Mouse (Mus musculus) kidney, embryonic 15.5 days (tissue): ENCODE measurements around the gene Pnpo. TPM values are rescaled to one million over a fixed set of nuclear protein-coding genes. Genes with fewer than 3 reads are reported as not detected.
A peak's percentile ranks its signal among the peaks of the same experiment; 100 is the strongest.

Source experiments
- ATAC-seq: fragments of 200-750 bp; cut with Nextera tagmentation; replicated peaks from 2 replicates; pipeline ENCODE4 v1.8.0; 2017; ENCODE audit warnings: moderate TSS enrichment; ENCODE audit not compliant: low FRiP score
- H3K27ac ChIP-seq: fragments of 300-500 bp; sonication (generic); 2 replicates; pipeline ENCODE4 v1.5.1; 2015; ENCODE audit warnings: mild to moderate bottlenecking, inconsistent platforms
- H3K27me3 ChIP-seq: fragments of 300-500 bp; sonication (generic); 2 replicates; pipeline ENCODE4 v1.6.1; 2015; ENCODE audit warnings: inconsistent platforms
- H3K36me3 ChIP-seq: fragments of 300-500 bp; sonication (generic); 2 replicates; pipeline ENCODE4 v1.6.1; 2015; ENCODE audit warnings: inconsistent platforms
- H3K4me1 ChIP-seq: fragments of 300-500 bp; sonication (generic); 2 replicates; pipeline ENCODE4 v1.6.1; 2015; ENCODE audit warnings: inconsistent platforms
- H3K4me2 ChIP-seq: fragments of 300-500 bp; sonication (generic); 2 replicates; pipeline ENCODE4 v1.6.1; 2015; ENCODE audit warnings: moderate library complexity, mild to moderate bottlenecking, inconsistent platforms
- H3K4me3 ChIP-seq: fragments of 300-500 bp; sonication (generic); replicated peaks from 2 replicates; pipeline ENCODE4 v1.5.1; 2015; ENCODE audit warnings: mild to moderate bottlenecking, inconsistent platforms
- H3K9ac ChIP-seq: fragments of 300-500 bp; sonication (generic); 2 replicates; pipeline ENCODE4 v1.6.1; 2015; ENCODE audit warnings: mild to moderate bottlenecking, inconsistent platforms
- H3K9me3 ChIP-seq: fragments of 300-500 bp; sonication (generic); replicated peaks from 2 replicates; pipeline ENCODE4 v1.6.1; 2016; ENCODE audit warnings: inconsistent platforms
- WGBS: fragments of 180-500 bp; shearing (Covaris S2); methylation state at CpG from one replicate; pipeline ENCODE4 v1.1.7; 2015; ENCODE audit warnings: mixed read lengths; 5-methylcytosine and 5-hydroxymethylcytosine counted together
- polyA plus RNA-seq: library from polyadenylated mRNA; unstranded; fragments of >200 nt; fragmentation: Nextera tagmentation; extraction: Ambion mirVana; gene quantifications from 2 replicates; pipeline ENCODE4 v1.2.1, GENCODE M21; 2015

Pnpo gene
- polyA plus RNA-seq, 1 experiment from 2014 or later = 42.6 TPM

GRCm38 (mm10) chr11:96978401-96979246, 34.8 kb upstream of the Pnpo start:
- Histone ChIP-seq H3K4me3 (peak overlapping the region; percentile 94), H3K9me3 (no peaks in the 10 kb centered on the region), H3K4me1 (peaks cover 39% of the 10 kb centered on the region), H3K27me3 (peaks cover 4% of the 10 kb centered on the region), H3K36me3 (no peaks in the 10 kb centered on the region), H3K27ac (peak overlapping the region; percentile 93), H3K4me2 (peak overlapping the region; percentile 79), H3K9ac (peak overlapping the region; percentile 77)
- WGBS = 25% methylated on average over 17 of the region's 17 CpGs
- no peak for ATAC-seq

DNA sequence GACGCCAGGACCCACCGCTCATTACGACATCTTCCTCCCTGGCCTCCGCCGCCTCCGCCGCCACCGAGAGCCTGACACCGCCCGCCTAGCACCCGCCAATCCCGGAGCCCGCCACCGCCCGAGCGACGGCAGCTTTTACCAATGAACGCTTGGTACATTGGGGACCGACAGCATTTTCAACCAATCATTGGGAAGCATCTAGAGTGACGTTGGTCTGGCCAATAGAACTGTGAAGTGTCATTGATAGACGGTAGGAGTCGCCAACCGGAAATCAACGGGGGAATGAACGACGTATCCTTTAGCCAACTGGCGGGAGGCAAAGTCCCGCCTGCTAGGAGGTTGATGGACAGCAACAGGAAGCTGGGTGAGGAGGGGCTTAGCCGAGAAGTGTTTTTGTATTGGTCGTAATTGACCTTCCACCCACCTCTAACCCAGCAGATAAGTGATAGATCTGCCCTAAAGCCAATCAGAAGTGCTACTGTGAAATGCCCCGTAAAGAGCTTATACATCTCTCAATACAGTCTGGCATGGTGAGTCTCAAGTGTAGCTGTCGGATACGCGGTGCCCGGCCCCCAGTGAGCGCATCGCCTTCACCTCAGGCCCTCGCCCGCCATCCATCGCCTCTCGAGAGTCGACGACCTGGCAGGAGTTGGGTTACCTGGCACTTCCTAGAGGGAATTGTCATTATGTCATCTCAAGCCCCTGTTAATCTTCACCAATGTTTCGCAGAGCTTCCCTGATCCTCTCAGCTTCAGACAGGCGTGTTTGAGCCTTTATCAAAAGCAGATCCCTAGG, 34.0 kb upstream of the Pnpo start:
- no peaks in the 10 kb centered on the region for H3K27me3 ChIP-seq
- H3K4me1 ChIP-seq = peaks cover 44% of the 10 kb centered on the region
- peak overlapping the region; percentile 95 for H3K9ac ChIP-seq
- no peaks in the 10 kb centered on the region for H3K36me3 ChIP-seq
- peak; percentile 97 for ATAC-seq
- peak overlapping the region; percentile 79 for H3K4me2 ChIP-seq
- H3K4me3 ChIP-seq = peak overlapping the region; percentile 94
- no peaks in the 10 kb centered on the region for H3K9me3 ChIP-seq
- peak overlapping the region; percentile 97 for H3K27ac ChIP-seq
- under 1% methylated on average over 45 of the region's 45 CpGs for WGBS

DNA sequence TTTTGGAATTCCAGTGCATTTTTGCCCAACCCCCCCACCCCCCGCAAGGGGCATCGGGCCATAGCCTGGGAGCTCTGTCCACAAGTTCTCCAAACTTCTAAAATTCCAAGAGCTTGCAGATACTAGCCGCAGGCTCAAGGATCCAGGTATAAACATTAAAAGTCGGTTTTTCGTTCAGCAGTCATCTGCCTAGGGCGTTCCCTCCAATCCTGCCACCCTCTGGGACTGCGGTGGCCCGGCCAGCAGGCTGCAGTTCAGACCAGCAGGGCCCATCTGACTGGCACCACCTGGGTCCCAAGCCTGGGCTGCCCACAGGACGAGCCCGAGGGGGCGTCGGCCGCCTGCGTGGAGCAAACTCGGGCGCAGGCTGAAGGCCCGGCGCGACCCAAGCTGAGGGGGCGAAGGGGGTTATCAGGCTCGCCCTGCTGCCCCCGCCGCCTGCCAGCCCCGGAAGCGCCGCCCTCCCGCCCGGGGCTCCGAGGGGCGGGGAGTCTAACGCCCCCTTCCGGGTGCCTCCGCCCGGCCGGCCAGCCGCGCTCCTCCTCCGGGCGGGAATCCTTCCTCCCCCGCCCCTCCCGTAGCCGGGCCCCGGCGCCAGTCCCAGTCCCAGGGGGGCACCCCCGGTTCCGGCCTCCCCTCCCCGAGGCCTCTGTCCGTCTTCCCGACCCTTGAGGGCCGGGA, 33.3 kb upstream of the Pnpo start:
- peak overlapping the region; percentile 94 for H3K4me3 ChIP-seq
- H3K4me1 ChIP-seq = peaks cover 39% of the 10 kb centered on the region
- peak overlapping the region; percentile 74 for H3K4me2 ChIP-seq
- no peaks in the 10 kb centered on the region for H3K27me3 ChIP-seq
- peak overlapping the region; percentile 97 for H3K27ac ChIP-seq
- no peaks in the 10 kb centered on the region for H3K36me3 ChIP-seq
- H3K9me3 ChIP-seq = no peaks in the 10 kb centered on the region
- under 1% methylated on average over 44 of the region's 50 CpGs for WGBS
- H3K9ac ChIP-seq = peak overlapping the region; percentile 95
- peak; percentile 75 for ATAC-seq

- no peaks in the 10 kb centered on the region for H3K9me3 ChIP-seq
- 46% methylated on average over 3 of the region's 3 CpGs for WGBS
These were observed 32.5 kb upstream of the Pnpo start for GRCm38 (mm10) chr11:96976379-96976687.

DNA sequence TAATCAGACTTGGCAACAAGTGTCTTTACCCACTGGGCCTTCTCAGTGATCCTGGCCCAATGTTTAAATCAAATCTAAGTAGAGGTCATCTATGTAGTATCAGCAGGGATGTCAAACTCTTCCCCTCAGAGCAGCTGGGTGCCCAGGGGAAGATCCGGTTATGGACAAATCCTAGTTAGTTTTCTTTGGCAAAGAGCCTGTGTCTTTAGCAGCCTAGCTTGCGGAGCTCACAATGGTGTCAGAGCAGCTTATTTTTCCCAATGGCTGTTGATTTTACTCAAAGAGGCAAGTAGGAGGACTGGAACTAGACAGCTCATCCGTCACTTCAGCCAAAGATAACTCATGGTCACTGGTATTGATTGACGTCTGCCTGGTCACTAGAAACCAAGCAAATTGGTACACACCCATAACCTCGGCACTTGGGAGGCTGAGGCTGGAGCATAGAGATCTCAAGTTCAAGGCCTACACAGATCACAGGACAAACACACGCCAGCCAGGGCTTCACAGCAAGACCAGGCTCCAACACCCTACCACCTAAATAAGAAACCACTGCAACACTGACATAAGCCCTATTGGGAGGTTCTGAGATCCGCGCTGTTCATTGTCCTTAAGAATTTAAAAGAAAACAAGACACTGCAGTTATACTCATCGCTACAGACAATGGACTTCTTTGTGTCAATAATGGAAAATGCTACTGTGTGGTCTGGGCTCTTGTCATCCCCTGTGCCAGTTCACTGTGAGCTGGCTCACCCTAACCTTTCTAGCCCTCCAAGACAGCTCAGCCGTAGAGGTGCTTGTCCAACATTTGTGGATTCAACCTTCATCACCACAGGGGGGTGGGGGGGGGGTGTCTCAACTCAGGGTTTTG, 32.0 kb upstream of the Pnpo start:
- Histone ChIP-seq H3K4me2 (peak overlapping the region; percentile 74), H3K4me3 (peak overlapping the region; percentile 94), H3K4me1 (peaks cover 38% of the 10 kb centered on the region), H3K36me3 (no peaks in the 10 kb centered on the region), H3K9me3 (no peaks in the 10 kb centered on the region), H3K27ac (peak overlapping the region; percentile 97), H3K9ac (peak overlapping the region; percentile 95; the same call in 1 of the 2 replicates), H3K27me3 (no peaks in the 10 kb centered on the region)
- 69% methylated on average over 10 of the region's 10 CpGs for WGBS
- ATAC-seq = no peak

More at GRCm38 (mm10) chr11:96976379-96976687, 32.5 kb upstream of the Pnpo start:
- no peak for ATAC-seq
- Histone ChIP-seq H3K27me3 (no peaks in the 10 kb centered on the region), H3K4me2 (peak overlapping the region; percentile 74), H3K36me3 (no peaks in the 10 kb centered on the region), H3K27ac (peak overlapping the region; percentile 97), H3K9ac (peak overlapping the region; percentile 95), H3K4me1 (peaks cover 38% of the 10 kb centered on the region), H3K4me3 (peak overlapping the region; percentile 94)

DNA sequence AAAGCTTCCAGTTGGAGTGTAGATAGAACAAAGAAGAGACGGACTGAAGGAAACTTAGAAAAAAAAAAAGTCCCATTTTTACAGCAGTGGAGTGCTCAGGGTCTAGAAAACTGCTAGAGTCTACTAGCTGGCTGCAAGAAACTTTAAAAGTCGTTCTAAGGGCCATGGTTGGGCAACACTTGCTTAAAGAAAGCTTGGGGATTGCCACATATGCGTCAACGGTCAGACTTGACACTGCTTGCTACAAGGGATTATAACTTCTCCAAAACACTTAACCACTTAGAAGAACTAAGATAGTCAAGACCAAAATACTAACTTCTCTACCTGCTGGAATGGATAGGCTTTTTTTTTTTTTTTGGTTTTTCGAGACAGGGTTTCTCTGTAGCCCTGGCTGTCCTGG, 31.0 kb upstream of the Pnpo start:
- WGBS = 82% methylated on average over 5 of the region's 5 CpGs

GRCm38 (mm10) chr11:96973426-96973964, 29.7 kb upstream of the Pnpo start:
- WGBS = 88% methylated on average over 5 of the region's 5 CpGs
- Histone ChIP-seq H3K27me3 (no peaks in the 10 kb centered on the region), H3K9me3 (no peaks in the 10 kb centered on the region), H3K9ac (no peak overlapping the region), H3K4me1 (peaks cover 54% of the 10 kb centered on the region), H3K4me2 (no peak overlapping the region), H3K4me3 (no peak overlapping the region), H3K27ac (0 out of 2 replicates have a peak overlapping the region, but pooled peaks have one; percentile 4), H3K36me3 (no peaks in the 10 kb centered on the region)
- no peak for ATAC-seq

More for the DNA sequence above, 31.0 kb upstream of the Pnpo start:
- no peak for ATAC-seq
- 0 out of 2 replicates have a peak overlapping the region, but pooled peaks have one; percentile 11 for H3K27ac ChIP-seq
- H3K4me2 ChIP-seq = no peak overlapping the region
- no peak overlapping the region for H3K4me3 ChIP-seq
- H3K9me3 ChIP-seq = no peaks in the 10 kb centered on the region
- peaks cover 43% of the 10 kb centered on the region for H3K4me1 ChIP-seq
- no peaks in the 10 kb centered on the region for H3K36me3 ChIP-seq
- no peaks in the 10 kb centered on the region for H3K27me3 ChIP-seq
- H3K9ac ChIP-seq = no peak overlapping the region

GRCm38 (mm10) chr11:96972906-96973305, 29.1 kb upstream of the Pnpo start:
- no peaks in the 10 kb centered on the region for H3K36me3 ChIP-seq
- peaks cover 57% of the 10 kb centered on the region for H3K4me1 ChIP-seq
- no peaks in the 10 kb centered on the region for H3K9me3 ChIP-seq
- 0 out of 2 replicates have a peak overlapping the region, but pooled peaks have one; percentile 4 for H3K27ac ChIP-seq
- H3K4me2 ChIP-seq = no peak overlapping the region
- no peak for ATAC-seq
- no peaks in the 10 kb centered on the region for H3K27me3 ChIP-seq
- H3K4me3 ChIP-seq = no peak overlapping the region
- H3K9ac ChIP-seq = no peak overlapping the region
- 79% methylated on average over 5 of the region's 5 CpGs for WGBS

- Histone ChIP-seq H3K4me1 (peaks cover 51% of the 10 kb centered on the region), H3K36me3 (no peaks in the 10 kb centered on the region), H3K4me2 (no peak overlapping the region), H3K27me3 (no peaks in the 10 kb centered on the region), H3K27ac (peak overlapping the region; percentile 87), H3K4me3 (no peak overlapping the region), H3K9me3 (no peaks in the 10 kb centered on the region), H3K9ac (no peak overlapping the region)
- 65% methylated on average over 3 of the region's 3 CpGs for WGBS
- no peak for ATAC-seq
These were observed 26.6 kb upstream of the Pnpo start for GRCm38 (mm10) chr11:96970341-96970740.

DNA sequence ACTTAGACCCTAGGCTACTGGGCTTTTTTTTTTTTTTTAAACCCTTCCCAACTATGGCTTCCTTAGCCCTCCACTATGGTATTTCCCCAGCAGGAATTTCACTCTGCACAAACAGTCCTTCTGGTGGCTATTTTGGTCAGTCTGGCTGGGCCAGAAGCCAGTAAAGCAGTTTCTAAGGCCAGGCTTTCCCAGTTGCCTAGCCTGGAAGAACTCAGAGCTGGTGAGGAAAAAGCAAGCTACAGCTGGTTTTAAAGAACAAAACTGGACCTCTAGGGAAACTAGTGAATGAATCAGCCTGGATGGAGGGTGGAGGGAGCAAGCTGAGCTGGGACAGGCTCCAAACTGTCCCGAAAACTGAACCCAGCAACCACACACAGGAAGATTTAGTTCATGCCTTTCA, 26.0 kb upstream of the Pnpo start:
- no peaks in the 10 kb centered on the region for H3K27me3 ChIP-seq
- WGBS = 43% methylated on average over 1 of the region's 1 CpGs
- no peaks in the 10 kb centered on the region for H3K36me3 ChIP-seq
- peaks cover 49% of the 10 kb centered on the region for H3K4me1 ChIP-seq
- no peak overlapping the region for H3K4me3 ChIP-seq
- peak overlapping the region; percentile 87 for H3K27ac ChIP-seq
- ATAC-seq = no peak
- no peak overlapping the region for H3K9ac ChIP-seq
- H3K9me3 ChIP-seq = no peaks in the 10 kb centered on the region
- no peak overlapping the region for H3K4me2 ChIP-seq

DNA sequence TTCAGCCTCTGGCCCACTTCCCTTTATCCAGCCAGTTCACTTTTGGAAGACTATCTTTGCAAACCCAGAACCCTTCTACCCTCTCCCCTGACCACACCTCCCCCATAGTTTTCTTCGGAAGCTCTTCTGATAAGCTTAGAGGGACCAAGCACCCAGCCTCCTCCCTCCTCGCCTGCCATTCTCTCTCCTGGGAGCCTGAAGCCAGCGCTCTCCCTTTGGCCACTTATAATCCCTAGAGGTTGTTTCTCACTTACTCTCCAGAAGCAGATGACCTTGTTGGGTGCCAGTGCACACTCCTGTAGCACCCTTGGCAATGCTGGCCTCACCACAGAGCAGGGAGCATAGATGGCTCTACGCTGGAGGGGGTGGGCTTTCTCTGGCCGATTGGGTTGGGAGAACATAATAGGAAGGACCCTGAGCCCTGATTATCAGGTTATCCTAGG, 25.5 kb upstream of the Pnpo start:
- Histone ChIP-seq H3K27ac (peak overlapping the region; percentile 87), H3K4me1 (peaks cover 45% of the 10 kb centered on the region), H3K4me2 (no peak overlapping the region), H3K4me3 (no peak overlapping the region), H3K27me3 (no peaks in the 10 kb centered on the region), H3K9me3 (no peaks in the 10 kb centered on the region), H3K9ac (no peak overlapping the region), H3K36me3 (no peaks in the 10 kb centered on the region)
- ATAC-seq = no peak
- WGBS = 74% methylated on average over 5 of the region's 5 CpGs
